Mouse (Mus musculus): ENCODE data around the gene Olfr937. TPM values are rescaled to one million over a fixed set of nuclear protein-coding genes. Genes with fewer than 3 reads are reported as not detected.

Gene Olfr937
- total RNA-seq (2023), result not detected

DNA sequence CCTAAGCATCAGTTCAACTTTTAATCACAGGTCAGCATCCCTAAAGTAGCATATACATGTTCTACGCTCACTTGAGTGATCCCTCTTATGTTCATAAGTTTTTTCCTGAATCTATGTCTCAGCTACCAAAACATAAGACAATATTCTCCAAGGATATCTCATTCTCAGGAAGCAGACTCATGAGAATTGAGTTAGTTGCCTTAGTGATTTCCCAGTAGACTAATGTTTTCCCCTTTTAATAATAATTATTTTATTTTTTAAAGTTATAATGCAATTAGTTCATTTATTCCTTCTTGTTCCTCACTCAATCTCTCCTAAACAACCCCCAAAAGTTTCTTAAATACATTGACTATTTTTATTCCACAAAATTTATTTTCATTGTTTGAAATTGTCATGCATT is at the start of gene Olfr937:
Olfr937 (minus strand) TSS at position 101 of the 400 bp plus-strand sequence.

DNA sequence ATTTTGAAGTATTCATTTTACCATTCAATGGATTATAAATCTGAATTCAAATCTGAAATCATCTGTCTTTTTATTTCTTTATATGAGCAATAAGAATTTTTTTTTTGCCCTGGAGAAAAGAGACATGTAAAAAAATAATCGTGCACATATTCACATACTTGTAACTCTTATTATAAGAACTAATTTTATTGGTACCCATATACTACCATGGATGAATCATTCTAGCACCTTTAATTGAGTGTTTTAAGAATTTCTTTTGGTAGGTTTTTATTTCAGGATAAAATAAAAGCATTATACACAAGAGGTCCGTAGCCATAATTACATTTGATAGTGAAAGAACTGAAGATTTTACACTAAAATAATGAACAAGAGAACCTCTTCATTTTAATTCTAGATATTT is 14.0 kb upstream of the Olfr937 start, which contains the start of gene Olfr938:
Olfr938 (minus strand) TSS at position 101 of the 400 bp plus-strand sequence.

DNA sequence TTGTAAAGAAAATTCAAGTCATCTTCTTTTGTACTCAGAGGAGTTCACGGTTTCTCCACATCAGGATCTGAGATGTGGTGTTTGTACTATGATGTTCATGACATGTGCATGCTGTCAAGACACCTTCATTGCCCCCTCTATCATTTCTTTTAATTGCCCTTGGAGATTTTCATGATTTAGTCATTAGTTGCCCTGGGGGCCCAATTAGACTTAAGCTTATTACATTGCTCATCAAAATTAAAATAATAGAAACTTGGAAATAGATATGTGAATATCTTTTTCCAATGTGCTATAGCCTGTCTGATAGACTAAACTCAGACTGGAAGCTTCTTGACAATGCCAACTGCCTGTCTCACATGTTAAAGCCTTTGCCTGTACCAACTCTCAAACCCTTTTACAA is 41.5 kb downstream of the Olfr937 start, which contains the start of gene Olfr146:
Olfr146 (minus strand) TSS at position 101 of the 400 bp plus-strand sequence.

Other genes starting within 250 kb of the Olfr937 start
- not detected for gene Olfr923, start 238.4 kb downstream of the Olfr937 start, total RNA-seq (2023)
- gene Olfr924, start 220.5 kb downstream of the Olfr937 start, total RNA-seq (2023), result not detected
- not detected for gene Olfr26, start 209.9 kb downstream of the Olfr937 start, total RNA-seq (2023)
- gene Olfr926, start 187.8 kb downstream of the Olfr937 start, total RNA-seq (2023), result not detected
- not detected for gene Olfr930, start 135.1 kb downstream of the Olfr937 start, total RNA-seq (2023)
- not detected for gene Olfr933, start 92.6 kb downstream of the Olfr937 start, total RNA-seq (2023)
- gene Olfr934, start 76.6 kb downstream of the Olfr937 start, total RNA-seq (2023), result not detected
- not detected for gene Olfr935, start 65.3 kb downstream of the Olfr937 start, total RNA-seq (2023)
- gene Olfr146, start 41.6 kb downstream of the Olfr937 start, total RNA-seq (2023), result not detected
- gene Olfr938, start 13.9 kb upstream of the Olfr937 start, total RNA-seq (2023), result not detected
- gene Olfr27, start 63.2 kb upstream of the Olfr937 start, total RNA-seq (2023), result not detected
- not detected for gene Olfr943, start 101.4 kb upstream of the Olfr937 start, total RNA-seq (2023)
- not detected for gene Olfr944, start 137.0 kb upstream of the Olfr937 start, total RNA-seq (2023)
- not detected for gene Olfr1537, start 185.0 kb upstream of the Olfr937 start, total RNA-seq (2023)
- not detected for gene Olfr945, start 211.9 kb upstream of the Olfr937 start, total RNA-seq (2023)

Data from CD8-positive naive resting alpha-beta T cell, adult 57 days (primary cell).